Mouse (Mus musculus) G1E (cell line): ENCODE results near the gene Aven. TPM values are rescaled to one million over a fixed set of nuclear protein-coding genes. Genes with fewer than 3 reads are reported as not detected.

ENCODE experiments used
- ATAC-seq: 2 replicates; pipeline ENCODE4 v1.8.0; 2016; ENCODE audit warnings: mild to moderate bottlenecking; ENCODE audit not compliant: insufficient number of reproducible peaks, poor library complexity, low FRiP score, severe bottlenecking; ENCODE audit errors: extremely low read depth
- DNase-seq: peaks from one replicate; pipeline ENCODE4 v3.0.0; 2012; ENCODE audit warnings: low spot score
- H3K27me3 ChIP-seq: 2 replicates; pipeline ENCODE4 v1.6.1; 2012; ENCODE audit warnings: mild to moderate bottlenecking, low read length, inconsistent platforms; ENCODE audit not compliant: insufficient read depth
- H3K36me3 ChIP-seq: replicated peaks from 2 replicates; pipeline ENCODE3; 2012; ENCODE audit warnings: mild to moderate bottlenecking, inconsistent platforms
- H3K4me1 ChIP-seq: 2 replicates; pipeline ENCODE4 v1.6.1; 2012; ENCODE audit warnings: low read depth, low read length, inconsistent platforms, mixed read lengths; ENCODE audit not compliant: insufficient read depth
- H3K4me3 ChIP-seq: 2 replicates; pipeline ENCODE4 v1.5.1; 2012; ENCODE audit warnings: low read depth, mild to moderate bottlenecking, inconsistent platforms, low read length, moderate library complexity, mixed read lengths
- H3K9me3 ChIP-seq: replicated peaks from 2 replicates; pipeline ENCODE4 v1.6.1; 2012; ENCODE audit warnings: inconsistent platforms
- CTCF ChIP-seq: IDR thresholded peaks from 2 replicates; pipeline ENCODE4 v1.5.1; 2012; ENCODE audit warnings: low read depth, low read length, inconsistent platforms, mixed read lengths
- GATA1 ChIP-seq: IDR thresholded peaks from 2 replicates; pipeline ENCODE4 v1.6.1; 2012; ENCODE audit warnings: borderline replicate concordance, low read length, inconsistent platforms, mixed read lengths
- GATA2 ChIP-seq: IDR thresholded peaks from 2 replicates; pipeline ENCODE4 v1.6.1; 2012; ENCODE audit warnings: low read depth, low read length, inconsistent platforms, borderline replicate concordance
- POLR2AphosphoS5 ChIP-seq: IDR thresholded peaks from 2 replicates; pipeline ENCODE4 v1.6.1; 2012; ENCODE audit warnings: low read depth, low read length, inconsistent platforms; ENCODE audit not compliant: insufficient replicate concordance
- TAL1 ChIP-seq: conservative IDR thresholded peaks from 2 replicates; pipeline ENCODE4 v1.6.1; 2012; ENCODE audit warnings: low read depth, low read length, inconsistent platforms, mixed read lengths
- polyA plus RNA-seq: library from polyadenylated mRNA; stranded (reverse); fragments of >175 nt; gene quantifications from 2 replicates; pipeline ENCODE4 v1.2.3, GENCODE M21; 2012
- total RNA-seq, 2 experiments: library from RNA; stranded (forward) in 1 of 2; stranded (reverse) in 1 of 2; fragments of 200-1000 nt in 1 of 2; fragments of >200 nt in 1 of 2; fragmentation: Nextera tagmentation in 1 of 2; gene quantifications; 2 replicates each; pipeline ENCODE4 v1.2.3; 2014 to 2017

The Aven gene
- total and polyA plus RNA-seq, 3 experiments: 6.9 to 25.5 (median 9.8) TPM

- ATAC-seq: no peak
- Histone ChIP-seq H3K36me3 (peaks cover 11% of the 10 kb centered on the region), H3K9me3 (no peaks in the 10 kb centered on the region), H3K4me1 (no peaks in the 10 kb centered on the region; the same call in 1 of the 2 replicates), H3K4me3 (no peak overlapping the region), H3K27me3 (peaks cover 2% of the 10 kb centered on the region)
- DNase-seq: no peak
- TF ChIP-seq GATA1 (no peak), GATA2 (no peak), POLR2AphosphoS5 (no peak), CTCF (no peak), TAL1 (no peak)
Observed at GRCm38 (mm10) chr2:112474997-112475724, 17.6 kb upstream of the Aven start.

- Histone ChIP-seq H3K27me3 (peaks cover 6% of the 10 kb centered on the region), H3K4me3 (no peak overlapping the region), H3K9me3 (no peaks in the 10 kb centered on the region), H3K4me1 (no peaks in the 10 kb centered on the region; the same call in 1 of the 2 replicates), H3K36me3 (peaks cover 4% of the 10 kb centered on the region)
- no peak for DNase-seq
- no peak for ATAC-seq
- TF ChIP-seq GATA2 (no peak), TAL1 (no peak), POLR2AphosphoS5 (no peak)
Observed at GRCm38 (mm10) chr2:112476554-112476953, 16.2 kb upstream of the Aven start.

- Histone ChIP-seq H3K27me3 (peaks cover 11% of the 10 kb centered on the region), H3K36me3 (no peaks in the 10 kb centered on the region), H3K9me3 (no peaks in the 10 kb centered on the region), H3K4me3 (no peak within 1 kb of the TSS), H3K4me1 (peaks cover 3% of the 10 kb centered on the region; the same call in 1 of the 2 replicates)
- no peak for TF ChIP-seq CTCF
- TF ChIP-seq TAL1: no peak
- no peak for TF ChIP-seq POLR2AphosphoS5
- no peak for TF ChIP-seq GATA2
- TF ChIP-seq GATA1: no peak
- no peak for DNase-seq
- ATAC-seq: no peak
Observed at GRCm38 (mm10) chr2:112480669-112481068, 12.1 kb upstream of the Aven start, which contains the start of gene Chrm5. Chrm5 (minus strand) TSS chr2:112480769.

GRCm38 (mm10) chr2:112481564-112481963, 11.2 kb upstream of the Aven start:
- TF ChIP-seq GATA2 (no peak), TAL1 (no peak), POLR2AphosphoS5 (no peak), GATA1 (no peak), CTCF (no peak)
- peaks cover 3% of the 10 kb centered on the region; the same call in 1 of the 2 replicates for H3K4me1 ChIP-seq
- ATAC-seq (no peak), DNase-seq (no peak)
- no peak overlapping the region for H3K4me3 ChIP-seq
- peaks cover 19% of the 10 kb centered on the region for H3K27me3 ChIP-seq
- no peaks in the 10 kb centered on the region for H3K36me3 ChIP-seq
- no peaks in the 10 kb centered on the region for H3K9me3 ChIP-seq

GRCm38 (mm10) chr2:112482533-112483333, 10.0 kb upstream of the Aven start:
- Histone ChIP-seq H3K4me3 (no peak overlapping the region), H3K36me3 (no peaks in the 10 kb centered on the region), H3K4me1 (peaks cover 3% of the 10 kb centered on the region; the same call in 1 of the 2 replicates), H3K9me3 (no peaks in the 10 kb centered on the region), H3K27me3 (peaks cover 19% of the 10 kb centered on the region)
- ATAC-seq: no peak
- no peak for DNase-seq
- no peak for TF ChIP-seq TAL1
- TF ChIP-seq GATA2: no peak
- no peak for TF ChIP-seq CTCF

- Histone ChIP-seq H3K9me3 (no peaks in the 10 kb centered on the region), H3K4me3 (no peak overlapping the region), H3K27me3 (peaks cover 19% of the 10 kb centered on the region), H3K4me1 (peaks cover 3% of the 10 kb centered on the region; the same call in 1 of the 2 replicates), H3K36me3 (no peaks in the 10 kb centered on the region)
- no peak for ATAC-seq
- TF ChIP-seq GATA2 (no peak), CTCF (no peak), GATA1 (no peak), POLR2AphosphoS5 (no peak), TAL1 (no peak)
- DNase-seq: no peak
Observed at GRCm38 (mm10) chr2:112483334-112483651, 9.5 kb upstream of the Aven start.
